Mouse (Mus musculus) lung, embryonic 14.5 days (tissue): ENCODE measurements around the gene Acvrl1. TPM values are rescaled to one million over a fixed set of nuclear protein-coding genes. Genes with fewer than 3 reads are reported as not detected.

Experiments used
- ATAC-seq: fragments of 200-750 bp; cut with Nextera tagmentation; 2 replicates; pipeline ENCODE4 v1.8.0; 2017; ENCODE audit warnings: mild to moderate bottlenecking, moderate TSS enrichment, moderate library complexity; ENCODE audit not compliant: insufficient read depth
- DNase-seq: peaks from one replicate; pipeline ENCODE4 v3.0.0-alpha.2; 2015
- H3K27ac ChIP-seq: fragments of 300-500 bp; sonication (generic); 2 replicates; pipeline ENCODE4 v1.5.1; 2014; ENCODE audit warnings: low read depth, mild to moderate bottlenecking, moderate library complexity
- H3K27me3 ChIP-seq: fragments of 300-500 bp; sonication (generic); 2 replicates; pipeline ENCODE4 v1.6.1; 2014; ENCODE audit warnings: low read length, control low read depth; ENCODE audit not compliant: insufficient read depth
- H3K36me3 ChIP-seq: fragments of 300-500 bp; sonication (generic); 2 replicates; pipeline ENCODE4 v1.6.1; 2014; ENCODE audit warnings: control low read depth; ENCODE audit not compliant: insufficient read depth
- H3K4me1 ChIP-seq: fragments of 300-500 bp; sonication (generic); 2 replicates; pipeline ENCODE4 v1.6.1; 2014; ENCODE audit warnings: antibody characterized with exemption, control low read depth; ENCODE audit not compliant: insufficient read depth
- H3K4me2 ChIP-seq: fragments of 300-500 bp; sonication (generic); 2 replicates; pipeline ENCODE4 v1.6.1; 2014; ENCODE audit warnings: mild to moderate bottlenecking
- H3K4me3 ChIP-seq: fragments of 300-500 bp; sonication (generic); 2 replicates; pipeline ENCODE4 v1.5.1; 2014; ENCODE audit warnings: low read depth, low read length
- H3K9ac ChIP-seq: fragments of 300-500 bp; sonication (generic); 2 replicates; pipeline ENCODE4 v1.6.1; 2014
- H3K9me3 ChIP-seq: fragments of 300-500 bp; sonication (generic); 2 replicates; pipeline ENCODE4 v1.6.1; 2016; ENCODE audit warnings: low read depth, low read length, control low read depth
- CTCF ChIP-seq: IDR thresholded peaks from 2 replicates; pipeline ENCODE4 v1.5.1; 2016; ENCODE audit warnings: antibody characterized with exemption, low read depth
- WGBS: fragments of 180-500 bp; shearing (Covaris S2); extraction: QIAGEN DNeasy Blood & Tissue Kit; methylation state at CpG from one replicate; pipeline ENCODE4 v1.1.7; 2014; 5-methylcytosine and 5-hydroxymethylcytosine counted together
- polyA plus RNA-seq: library from polyadenylated mRNA; unstranded; fragments of >200 nt; fragmentation: Nextera tagmentation; extraction: Ambion mirVana; gene quantifications from 2 replicates; pipeline ENCODE4 v1.2.1, GENCODE M21; 2014

Gene Acvrl1
- polyA plus RNA-seq, 1 experiment from 2014 or later = 34.4 TPM

GRCm38 (mm10) chr15:101141061-101141541, 12.8 kb downstream of the Acvrl1 start:
- no peaks in the 10 kb centered on the region for H3K27me3 ChIP-seq
- H3K4me1 ChIP-seq = peaks cover 34% of the 10 kb centered on the region
- ATAC-seq (peak; percentile 73), DNase-seq (peak; percentile 66)
- 3% methylated on average over 14 of the region's 14 CpGs for WGBS
- H3K27ac ChIP-seq = peak overlapping the region; percentile 52; the same call in 1 of the 2 replicates
- TF ChIP-seq CTCF = no peak
- H3K9me3 ChIP-seq = no peaks in the 10 kb centered on the region
- peak overlapping the region; percentile 31; the same call in 1 of the 2 replicates for H3K4me2 ChIP-seq
- no peak overlapping the region for H3K4me3 ChIP-seq
- H3K36me3 ChIP-seq = peaks cover 16% of the 10 kb centered on the region; the same call in 1 of the 2 replicates
- no peak overlapping the region for H3K9ac ChIP-seq

GRCm38 (mm10) chr15:101142672-101143071, 14.3 kb downstream of the Acvrl1 start:
- Histone ChIP-seq H3K4me2 (no peak overlapping the region), H3K9ac (no peak overlapping the region), H3K27me3 (no peaks in the 10 kb centered on the region), H3K36me3 (peaks cover 10% of the 10 kb centered on the region; the same call in 1 of the 2 replicates), H3K27ac (no peak overlapping the region), H3K4me1 (peaks cover 39% of the 10 kb centered on the region), H3K9me3 (no peaks in the 10 kb centered on the region), H3K4me3 (no peak overlapping the region)
- 41% methylated on average over 8 of the region's 8 CpGs for WGBS
- ATAC-seq (no peak), DNase-seq (no peak)
- TF ChIP-seq CTCF = no peak

GRCm38 (mm10) chr15:101143494-101143893, 15.2 kb downstream of the Acvrl1 start:
- TF ChIP-seq CTCF = no peak
- H3K4me1 ChIP-seq = peaks cover 47% of the 10 kb centered on the region
- peak; percentile 7; the same call in 1 of the 2 replicates for ATAC-seq
- DNase-seq = peak; percentile 78
- WGBS = 17% methylated on average over 8 of the region's 8 CpGs
- H3K4me2 ChIP-seq = no peak overlapping the region
- peaks cover 4% of the 10 kb centered on the region; the same call in 1 of the 2 replicates for H3K36me3 ChIP-seq
- no peak overlapping the region for H3K4me3 ChIP-seq
- no peaks in the 10 kb centered on the region for H3K27me3 ChIP-seq
- H3K9ac ChIP-seq = 0 out of 2 replicates have a peak overlapping the region, but pooled peaks have one; percentile 4
- H3K9me3 ChIP-seq = no peaks in the 10 kb centered on the region
- peak overlapping the region; percentile 65 for H3K27ac ChIP-seq

- WGBS = 75% methylated on average over 5 of the region's 5 CpGs
- TF ChIP-seq CTCF = no peak
- Histone ChIP-seq H3K36me3 (0 out of 2 replicates have a peak, but pooled peaks cover 4% of the 10 kb centered on the region), H3K9ac (no peak overlapping the region), H3K4me1 (peaks cover 46% of the 10 kb centered on the region), H3K27me3 (no peaks in the 10 kb centered on the region), H3K27ac (no peak overlapping the region), H3K9me3 (no peaks in the 10 kb centered on the region), H3K4me3 (no peak overlapping the region), H3K4me2 (no peak overlapping the region)
- DNase-seq = no peak
- ATAC-seq = no peak
Observed at GRCm38 (mm10) chr15:101144176-101144575, 15.9 kb downstream of the Acvrl1 start.

- Histone ChIP-seq H3K9ac (no peak overlapping the region), H3K27me3 (no peaks in the 10 kb centered on the region), H3K4me1 (peaks cover 40% of the 10 kb centered on the region), H3K4me3 (no peak overlapping the region), H3K4me2 (no peak overlapping the region; the same call in 1 of the 2 replicates), H3K36me3 (0 out of 2 replicates have a peak, but pooled peaks cover 4% of the 10 kb centered on the region), H3K27ac (no peak overlapping the region; the same call in 1 of the 2 replicates), H3K9me3 (no peaks in the 10 kb centered on the region)
- ATAC-seq = no peak
- WGBS = 71% methylated on average over 8 of the region's 8 CpGs
- no peak for DNase-seq
- TF ChIP-seq CTCF = no peak
Observed at GRCm38 (mm10) chr15:101144779-101145178, 16.5 kb downstream of the Acvrl1 start.

- Histone ChIP-seq H3K4me1 (peaks cover 32% of the 10 kb centered on the region; the same call in 1 of the 2 replicates), H3K4me2 (peak overlapping the region; percentile 53), H3K36me3 (0 out of 2 replicates have a peak, but pooled peaks cover 4% of the 10 kb centered on the region), H3K4me3 (peak overlapping the region; percentile 1; the same call in 1 of the 2 replicates), H3K27me3 (no peaks in the 10 kb centered on the region), H3K9me3 (no peaks in the 10 kb centered on the region), H3K9ac (peak overlapping the region; percentile 24; the same call in 1 of the 2 replicates), H3K27ac (peak overlapping the region; percentile 42)
- ATAC-seq (peak; percentile 91), DNase-seq (peak; percentile 98)
- 8% methylated on average over 19 of the region's 19 CpGs for WGBS
- TF ChIP-seq CTCF = peak; percentile 100
Observed at GRCm38 (mm10) chr15:101145424-101146099, 17.2 kb downstream of the Acvrl1 start.
